Mouse (Mus musculus) bone marrow macrophage, adult 2 months (primary cell): ENCODE measurements around the gene 4930590J08Rik.

ENCODE experiments used
- CTCF ChIP-seq: IDR thresholded peaks from 2 replicates; pipeline ENCODE4 v1.5.1; 2012; ENCODE audit warnings: low read depth, mild to moderate bottlenecking, low read length, moderate library complexity
- POLR2A ChIP-seq: IDR thresholded peaks from 2 replicates; pipeline ENCODE4 v1.6.1; 2012; ENCODE audit warnings: mild to moderate bottlenecking, low read depth, low read length, borderline replicate concordance

DNA sequence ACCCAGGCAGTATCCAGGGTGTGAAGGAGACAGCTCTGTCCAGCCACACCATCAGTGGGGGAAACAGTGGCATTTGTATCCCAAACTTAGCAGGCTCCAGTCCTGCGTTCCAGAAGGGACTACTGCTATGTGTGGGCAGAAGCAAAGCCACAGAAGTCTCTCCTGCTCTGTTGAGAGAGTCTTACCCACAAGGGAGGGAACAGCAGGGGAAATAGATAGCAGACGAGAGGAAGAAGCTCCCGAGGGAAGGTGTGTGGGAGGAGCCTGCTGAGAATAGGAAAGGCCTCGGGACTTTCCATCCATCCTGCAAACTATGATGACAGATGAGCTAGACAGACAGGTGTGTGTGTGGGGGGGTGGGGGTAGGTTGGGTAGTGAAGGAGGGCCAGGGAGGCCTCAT lies 14.7 kb downstream of the 4930590J08Rik start:
- TF ChIP-seq CTCF, result no peak
- TF ChIP-seq POLR2A, result no peak
